Mouse (Mus musculus) C2C12 (cell line): Measurements from ENCODE around the gene Prkx.

Source experiments
- CEBPB ChIP-seq: IDR thresholded peaks from one replicate; pipeline ENCODE4 v1.6.1; 2011; ENCODE audit warnings: low read depth, mild to moderate bottlenecking, control low read depth, moderate library complexity
- CTCF ChIP-seq: IDR thresholded peaks from one replicate; pipeline ENCODE4 v1.5.1; 2011; ENCODE audit not compliant: control insufficient read depth, insufficient read depth, insufficient read length
- MAX ChIP-seq: IDR thresholded peaks from one replicate; pipeline ENCODE4 v1.6.1; 2011; ENCODE audit warnings: mild to moderate bottlenecking, control low read depth
- MYOG ChIP-seq: IDR thresholded peaks from one replicate; pipeline ENCODE4 v1.6.1; 2011; ENCODE audit not compliant: control insufficient read depth, insufficient read length; ENCODE audit errors: extremely low read depth
- USF1 ChIP-seq: IDR thresholded peaks from one replicate; pipeline ENCODE4 v1.6.1; 2011; ENCODE audit warnings: low read depth, mild to moderate bottlenecking, control low read depth, moderate library complexity

DNA sequence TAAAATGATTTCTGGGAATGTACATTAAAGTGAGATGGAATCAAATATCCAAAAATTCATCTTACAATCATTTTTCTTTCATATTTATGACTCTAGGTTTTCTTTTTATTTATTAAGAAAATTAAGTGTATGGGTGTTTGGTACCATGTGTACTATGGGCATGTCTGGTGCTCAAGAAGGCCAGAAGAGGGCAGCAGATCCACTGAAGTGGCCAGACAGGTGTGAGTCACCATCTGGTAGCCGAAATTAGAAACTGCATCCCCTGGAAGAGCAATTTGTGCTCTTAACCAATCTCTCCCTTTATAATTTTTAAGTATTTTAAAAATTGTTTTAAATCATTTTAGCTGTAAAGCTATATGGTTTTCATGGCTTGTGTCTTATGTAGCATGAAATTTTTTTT is 54.7 kb downstream of the Prkx start:
- no peak for TF ChIP-seq CTCF
- no peak for TF ChIP-seq MAX
- no peak for TF ChIP-seq USF1
- TF ChIP-seq MYOG, result no peak
- no peak for TF ChIP-seq CEBPB
